Mouse (Mus musculus): ENCODE measurements around the gene Gp1ba.

DNA sequence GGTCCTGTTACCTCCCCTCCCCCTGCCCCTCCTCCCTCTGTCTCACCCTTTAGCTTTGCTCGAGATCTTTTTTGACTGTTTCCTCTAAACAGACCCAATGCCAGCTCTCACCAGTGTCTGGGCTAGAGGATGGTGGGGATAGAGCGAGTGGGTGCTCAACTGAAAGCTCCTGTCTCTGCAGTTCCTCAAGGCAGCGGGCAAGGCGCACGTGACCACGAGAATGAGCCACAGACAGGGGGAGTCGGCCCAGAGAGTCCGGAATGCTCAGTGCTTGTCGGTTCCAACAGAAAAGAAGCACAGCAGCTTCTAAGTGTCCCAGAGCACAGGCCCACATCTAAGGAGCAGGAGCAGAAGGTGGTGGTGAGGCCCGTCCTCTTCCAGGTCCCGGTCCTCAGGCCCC is 35.6 kb downstream of the Gp1ba start:
- TF ChIP-seq CTCF (IDR thresholded peaks at IDR 0.05; ENCODE audit: low read depth, low read length) (no peak), GATA1 (IDR thresholded peaks at IDR 0.05; ENCODE audit: borderline replicate concordance, low read length) (no peak), POLR2AphosphoS5 (IDR thresholded peaks at IDR 0.05; ENCODE audit: insufficient replicate concordance, low read depth, low read length) (no peak), TAL1 (conservative IDR thresholded peaks at IDR 0.05; ENCODE audit: low read depth, low read length) (no peak)

All from G1E (cell line).